In genomic region chr14:28532943-28533342, GRCm38 (mm10) we compare ENCODE assay signal across 12 mouse cellular contexts. TPM values are rescaled to one million over a fixed set of nuclear protein-coding genes. Genes with fewer than 3 reads are reported as not detected.
DNase-seq lines count a peak whose midpoint lies in the region; ATAC-seq lines count a peak whose summit lies in the region.
"Had no signal": no experiment of that assay in that cellular context is flagged by ENCODE, and none has a peak within 500 bp of the region (broad histone marks: within the 10 kb centered on the region; RNA-seq: fewer than 3 reads in every experiment).

No protein-coding gene starts in this region.

- no peak overlapping the region for H3K4me3 ChIP-seq in limb, embryonic 10.5 days
- H3K4me3 ChIP-seq: forebrain, embryonic 15.5 days; hindbrain, embryonic 12.5 days had no signal

- H3K36me3 ChIP-seq in limb, embryonic 10.5 days = peaks cover 14% of the 10 kb centered on the region
- H3K36me3 ChIP-seq: forebrain, embryonic 15.5 days; hindbrain, embryonic 12.5 days had no signal

- WGBS in limb, embryonic 10.5 days = 92% methylated on average over 11 of the region's 11 CpGs

- H3K4me1 ChIP-seq in limb, embryonic 10.5 days = peaks cover 44% of the 10 kb centered on the region

- DNase-seq in cerebellum, postnatal 14 days = peak; percentile 20 to 24
- DNase-seq in cerebellum, postnatal 25 days = no peak
- peak; percentile 27 for DNase-seq in adrenal gland, postnatal 14 days
- DNase-seq in heart, adult 9 months (ENCODE audit: low spot score in 2 of 2) = peak; percentile 75 to 86
- DNase-seq in limb, embryonic 10.5 days (ENCODE audit: low spot score) = no peak
- DNase-seq in thymus, postnatal 10 days (ENCODE audit: low spot score in 2 of 2) = no peak
- DNase-seq in right cerebral cortex, adult 2 months (ENCODE audit: low spot score in 2 of 2) = no peak
- DNase-seq: embryo, embryonic 11 days had no signal

- peak overlapping the region; percentile 9; the same call in 1 of the 2 replicates for H3K27ac ChIP-seq in limb, embryonic 10.5 days
- H3K27ac ChIP-seq: forebrain, embryonic 15.5 days; hindbrain, embryonic 12.5 days had no signal

- H3K27me3 ChIP-seq in limb, embryonic 10.5 days (ENCODE audit: low read depth, poor library complexity, severe bottlenecking) = no peaks in the 10 kb centered on the region
- H3K27me3 ChIP-seq: forebrain, embryonic 15.5 days; hindbrain, embryonic 12.5 days had no signal

- H3K9me3 ChIP-seq in limb, embryonic 10.5 days (replicated peaks) = no peaks in the 10 kb centered on the region
- H3K9me3 ChIP-seq: forebrain, embryonic 15.5 days; hindbrain, embryonic 12.5 days had no signal

- no peak for ATAC-seq in inflammation-experienced regulatory T-cells, adult 6 months
- ATAC-seq: forebrain, embryonic 15.5 days; midbrain, embryonic 16.5 days had no signal

RNA-seq across cellular contexts. Expression of gene Wnt5a, which starts 28.4 kb away (rescaled TPM):
- 21.5 and 25.7 TPM in 2 replicates for total RNA-seq in adrenal gland, postnatal 14 days (2021)
- polyA plus RNA-seq in limb, embryonic 10.5 days (2016; fragmentation: Nextera tagmentation; extraction: Ambion mirVana) = 64.8 and 91.9 TPM in 2 replicates
- polyA plus RNA-seq in inflammation-experienced regulatory T-cells, adult 6 months (2017; shearing (Covaris generic)) = not detected

Comparison
In these comparisons a context has a peak if more than half of its experiments do, and no peak if none do; other contexts are left out.
1. DNase-seq: peak in cerebellum, postnatal 14 days (2 of 2), adrenal gland, postnatal 14 days (single experiment) and heart, adult 9 months (2 of 2); none in cerebellum, postnatal 25 days (0 of 2), limb, embryonic 10.5 days (single experiment), thymus, postnatal 10 days (0 of 2) and right cerebral cortex, adult 2 months (0 of 2).
2. RNA of gene Wnt5a, which starts 28.4 kb away (polyA plus RNA-seq): 64.8 to 91.9 TPM in limb, embryonic 10.5 days; not detected in inflammation-experienced regulatory T-cells, adult 6 months; every median in the first group is over 10 times any median in the second.